Mouse (Mus musculus): Measurements from ENCODE around the gene Mettl21c. TPM values are rescaled to one million over a fixed set of nuclear protein-coding genes. Genes with fewer than 3 reads are reported as not detected.

Mettl21c gene
- total RNA-seq, 2 experiments from 2014 or later: not detected

Other genes with a start within 250 kb of the Mettl21c start
- 10 to 100 TPM; 46.6 to 51.1 TPM for gene Uxs1, start 192.2 kb downstream of the Mettl21c start, total RNA-seq (2021)
- 10 to 100 TPM; 44.9 to 46.4 TPM for gene Tpp2, start 86.4 kb downstream of the Mettl21c start, total RNA-seq (2021)
- not detected for gene Gm8251, start 41.9 kb upstream of the Mettl21c start, total RNA-seq (2021)
- 1 to 10 TPM; 7.5 to 9.9 TPM for gene Tex30, start 82.4 kb upstream of the Mettl21c start, total RNA-seq (2021)
- gene Kdelc1, start 98.8 kb upstream of the Mettl21c start, total RNA-seq (2021): 10 to 100 TPM in 1 of 2 experiments, 1 to 10 TPM in 1; 9.5 to 10.3 TPM
- gene Bivm, start 98.9 kb upstream of the Mettl21c start, total RNA-seq (2021): 10 to 100 TPM; 33.9 to 38.2 TPM
- gene Ercc5, start 127.7 kb upstream of the Mettl21c start, total RNA-seq (2021): 10 to 100 TPM; 17.5 to 19.7 TPM
- gene Mettl21e, start 198.9 kb upstream of the Mettl21c start, total RNA-seq (2021): not detected